ENCODE assay signal across 17 mouse cellular contexts in genomic region chr12:98697202-98697601, GRCm38 (mm10).
"Had no signal": no experiment of that assay in that cellular context is flagged by ENCODE, and none has a peak within 500 bp of the region (broad histone marks: within the 10 kb centered on the region; RNA-seq: fewer than 3 reads in every experiment).

No protein-coding gene starts in this region.

- H3K9ac ChIP-seq: limb, embryonic 15.5 days; liver, embryonic 14.5 days; liver, postnatal 0 days; lung, embryonic 14.5 days; midbrain, embryonic 12.5 days; midbrain, embryonic 15.5 days; neural tube, embryonic 12.5 days; neural tube, embryonic 15.5 days had no signal

- H3K4me3 ChIP-seq: limb, embryonic 15.5 days; midbrain, embryonic 12.5 days; midbrain, embryonic 15.5 days; neural tube, embryonic 12.5 days; neural tube, embryonic 15.5 days had no signal

- DNase-seq: kidney, adult 9 months; kidney, postnatal 14 days; kidney, postnatal 4 days; liver, postnatal 0 days; lung, embryonic 14.5 days; right cerebral cortex, adult 18-20 months; thymus, adult 18-20 months; thymus, postnatal 36 days had no signal

- H3K36me3 ChIP-seq: midbrain, embryonic 15.5 days; neural tube, embryonic 15.5 days had no signal

- H3K4me2 ChIP-seq: limb, embryonic 15.5 days; liver, embryonic 11.5 days; lung, embryonic 14.5 days; midbrain, embryonic 12.5 days; midbrain, embryonic 15.5 days; neural tube, embryonic 12.5 days; neural tube, embryonic 15.5 days had no signal

- H3K9me3 ChIP-seq: limb, embryonic 15.5 days; midbrain, embryonic 12.5 days; midbrain, embryonic 15.5 days; neural tube, embryonic 12.5 days; neural tube, embryonic 15.5 days had no signal

- ATAC-seq: liver, postnatal 0 days; lung, postnatal 0 days; midbrain, embryonic 15.5 days had no signal

- H3K4me1 ChIP-seq: limb, embryonic 15.5 days; midbrain, embryonic 12.5 days; midbrain, embryonic 15.5 days; neural tube, embryonic 12.5 days; neural tube, embryonic 15.5 days had no signal

- H3K27me3 ChIP-seq: limb, embryonic 15.5 days; midbrain, embryonic 12.5 days; midbrain, embryonic 15.5 days; neural tube, embryonic 12.5 days; neural tube, embryonic 15.5 days had no signal

- H3K27ac ChIP-seq: limb, embryonic 15.5 days; liver, embryonic 14.5 days; macrophage; midbrain, embryonic 12.5 days; midbrain, embryonic 15.5 days; neural tube, embryonic 12.5 days; neural tube, embryonic 15.5 days had no signal
